Mouse (Mus musculus) spleen, adult 2 months (tissue): ENCODE data around the gene Gm49354.

Experiments used
- CTCF ChIP-seq: fragments of 200-500 bp; IDR thresholded peaks from 2 replicates; pipeline ENCODE4 v1.5.1; 2011; ENCODE audit warnings: mild to moderate bottlenecking, inconsistent platforms; ENCODE audit not compliant: insufficient read depth, insufficient read length, insufficient replicate concordance; ENCODE audit errors: extremely low read depth
- POLR2A ChIP-seq: fragments of 200-500 bp; IDR thresholded peaks from 2 replicates; pipeline ENCODE4 v1.6.1; 2011; ENCODE audit warnings: low read depth, low read length, inconsistent platforms

- TF ChIP-seq CTCF (no peak), POLR2A (no peak)
Measured at GRCm38 (mm10) chr13:59766786-59767515, 15.1 kb downstream of the Gm49354 start.
